Mouse (Mus musculus) bone marrow, adult 2 months (tissue): ENCODE results near the gene Tubb4a.

ENCODE experiments used
- CTCF ChIP-seq: fragments of 200-500 bp; IDR thresholded peaks from 2 replicates; pipeline ENCODE4 v1.5.1; 2011; ENCODE audit warnings: low read length, control low read depth; ENCODE audit not compliant: control insufficient read depth, insufficient read depth
- POLR2A ChIP-seq: fragments of 200-500 bp; IDR thresholded peaks from 2 replicates; pipeline ENCODE4 v1.6.1; 2011; ENCODE audit warnings: low read depth, mild to moderate bottlenecking, control low read depth, low read length, borderline replicate concordance; ENCODE audit not compliant: control insufficient read depth

DNA sequence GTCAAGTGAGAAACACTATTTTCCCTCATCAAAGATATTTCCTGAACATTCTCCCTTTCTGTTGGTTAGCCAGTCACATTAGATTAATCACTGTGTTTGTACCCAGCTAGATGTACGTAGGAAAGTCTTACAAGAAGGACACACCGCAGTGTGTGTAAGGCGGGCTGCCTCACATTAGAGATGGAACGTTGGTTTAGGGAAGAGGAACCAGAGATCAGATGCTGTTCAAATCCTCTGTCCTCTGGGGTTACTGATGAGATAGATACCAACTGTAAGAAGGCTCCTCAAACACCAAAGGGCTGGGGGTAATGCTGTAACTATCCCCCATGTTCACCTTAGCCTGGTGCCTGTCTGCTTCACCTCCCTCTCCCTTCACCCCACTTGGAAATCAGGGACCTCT, 37.2 kb upstream of the Tubb4a start:
- TF ChIP-seq CTCF (no peak), POLR2A (no peak)
